Mouse (Mus musculus): ENCODE measurements around the gene Cd4. TPM values are rescaled to one million over a fixed set of nuclear protein-coding genes. Genes with fewer than 3 reads are reported as not detected.

The Cd4 gene
- polyA plus RNA-seq (2012; rRNA removed) = 1.9 and 2.7 TPM in 2 replicates

GRCm38 (mm10) chr6:124887986-124888385 is at the start of gene Cd4:
TSS of gene Cd4 (minus strand) at chr6:124888221.
- no peak for DNase-seq
- Histone ChIP-seq H3K4me3 (replicated peaks; ENCODE audit: extremely low read depth, low read depth, low read length) (no peak within 1 kb of the TSS), H3K4me1 (ENCODE audit: control insufficient read depth, insufficient read depth, low read length) (no peaks in the 10 kb centered on the region)
- WGBS = 69% methylated on average over 9 of the region's 9 CpGs
- TF ChIP-seq CTCF (IDR thresholded peaks at IDR 0.05; ENCODE audit: insufficient read depth, low read length) (no peak), POLR2A (IDR thresholded peaks at IDR 0.05; ENCODE audit: borderline replicate concordance, extremely low read depth, low read depth, low read length) (no peak)

- no peak for DNase-seq
- Histone ChIP-seq H3K4me3 (replicated peaks; ENCODE audit: extremely low read depth, low read depth, low read length) (no peak overlapping the region), H3K4me1 (ENCODE audit: control insufficient read depth, insufficient read depth, low read length) (no peaks in the 10 kb centered on the region)
- WGBS = 59% methylated on average over 2 of the region's 2 CpGs
- TF ChIP-seq POLR2A (IDR thresholded peaks at IDR 0.05; ENCODE audit: borderline replicate concordance, extremely low read depth, low read depth, low read length) (no peak), CTCF (IDR thresholded peaks at IDR 0.05; ENCODE audit: insufficient read depth, low read length) (no peak)
Observed at GRCm38 (mm10) chr6:124937493-124937892, 49.5 kb upstream of the Cd4 start.

GRCm38 (mm10) chr6:124936681-124937080 is 48.7 kb upstream of the Cd4 start:
- TF ChIP-seq CTCF (IDR thresholded peaks at IDR 0.05; ENCODE audit: insufficient read depth, low read length) = no peak
- Histone ChIP-seq H3K4me1 (ENCODE audit: control insufficient read depth, insufficient read depth, low read length) (peaks cover 4% of the 10 kb centered on the region; the same call in 1 of the 2 replicates), H3K4me3 (replicated peaks; ENCODE audit: extremely low read depth, low read depth, low read length) (no peak overlapping the region)
- DNase-seq = no peak
- 78% methylated on average over 1 of the region's 1 CpGs for WGBS

- no peak for TF ChIP-seq POLR2A (IDR thresholded peaks at IDR 0.05; ENCODE audit: borderline replicate concordance, extremely low read depth, low read depth, low read length)
- TF ChIP-seq CTCF (IDR thresholded peaks at IDR 0.05; ENCODE audit: insufficient read depth, low read length) = no peak
- 93% methylated on average over 7 of the region's 7 CpGs for WGBS
- H3K4me3 ChIP-seq (replicated peaks; ENCODE audit: extremely low read depth, low read depth, low read length) = no peak overlapping the region
- DNase-seq = no peak
- peaks cover 4% of the 10 kb centered on the region; the same call in 1 of the 2 replicates for H3K4me1 ChIP-seq (ENCODE audit: control insufficient read depth, insufficient read depth, low read length)
Observed at GRCm38 (mm10) chr6:124934670-124935069, 46.6 kb upstream of the Cd4 start.

GRCm38 (mm10) chr6:124933127-124933526 is 45.1 kb upstream of the Cd4 start:
- peaks cover 4% of the 10 kb centered on the region; the same call in 1 of the 2 replicates for H3K4me1 ChIP-seq (ENCODE audit: control insufficient read depth, insufficient read depth, low read length)
- TF ChIP-seq CTCF (IDR thresholded peaks at IDR 0.05; ENCODE audit: insufficient read depth, low read length) (no peak), POLR2A (IDR thresholded peaks at IDR 0.05; ENCODE audit: borderline replicate concordance, extremely low read depth, low read depth, low read length) (no peak)
- no peak overlapping the region for H3K4me3 ChIP-seq (replicated peaks; ENCODE audit: extremely low read depth, low read depth, low read length)
- 85% methylated on average over 3 of the region's 3 CpGs for WGBS
- no peak for DNase-seq

GRCm38 (mm10) chr6:124932314-124932695 is 44.3 kb upstream of the Cd4 start:
- no peak for DNase-seq
- H3K4me1 ChIP-seq (ENCODE audit: control insufficient read depth, insufficient read depth, low read length) = peaks cover 4% of the 10 kb centered on the region; the same call in 1 of the 2 replicates
- peak overlapping the region; percentile 84 for H3K4me3 ChIP-seq (replicated peaks; ENCODE audit: extremely low read depth, low read depth, low read length)
- WGBS = 44% methylated on average over 12 of the region's 12 CpGs
- TF ChIP-seq POLR2A (IDR thresholded peaks at IDR 0.05; ENCODE audit: borderline replicate concordance, extremely low read depth, low read depth, low read length) (no peak), CTCF (IDR thresholded peaks at IDR 0.05; ENCODE audit: insufficient read depth, low read length) (no peak)

GRCm38 (mm10) chr6:124931525-124932313 is 43.7 kb upstream of the Cd4 start:
- WGBS = 1% methylated on average over 48 of the region's 48 CpGs
- peak overlapping the region; percentile 84 for H3K4me3 ChIP-seq (replicated peaks; ENCODE audit: extremely low read depth, low read depth, low read length)
- peaks cover 4% of the 10 kb centered on the region; the same call in 1 of the 2 replicates for H3K4me1 ChIP-seq (ENCODE audit: control insufficient read depth, insufficient read depth, low read length)
- no peak for DNase-seq
- TF ChIP-seq CTCF (IDR thresholded peaks at IDR 0.05; ENCODE audit: insufficient read depth, low read length) (peak; percentile 35; the same call in 1 of the 2 replicates), POLR2A (IDR thresholded peaks at IDR 0.05; ENCODE audit: borderline replicate concordance, extremely low read depth, low read depth, low read length) (no peak)

- H3K4me1 ChIP-seq (ENCODE audit: control insufficient read depth, insufficient read depth, low read length) = peaks cover 7% of the 10 kb centered on the region
- H3K4me3 ChIP-seq (replicated peaks; ENCODE audit: extremely low read depth, low read depth, low read length) = peak within 1 kb of the TSS; percentile 84
- peak; percentile 87 for TF ChIP-seq CTCF (IDR thresholded peaks at IDR 0.05; ENCODE audit: insufficient read depth, low read length)
- TF ChIP-seq POLR2A (IDR thresholded peaks at IDR 0.05; ENCODE audit: borderline replicate concordance, extremely low read depth, low read depth, low read length) = peak; percentile 77
- WGBS = under 1% methylated on average over 51 of the region's 64 CpGs
- DNase-seq = peak; percentile 99
Observed at GRCm38 (mm10) chr6:124930754-124931524, 42.9 kb upstream of the Cd4 start, which contains the start of gene Mlf2. TSS of gene Mlf2 (plus strand) at chr6:124931386.

- DNase-seq = no peak
- 42% methylated on average over 1 of the region's 1 CpGs for WGBS
- Histone ChIP-seq H3K4me1 (ENCODE audit: control insufficient read depth, insufficient read depth, low read length) (peaks cover 11% of the 10 kb centered on the region), H3K4me3 (replicated peaks; ENCODE audit: extremely low read depth, low read depth, low read length) (peak overlapping the region; percentile 55)
- TF ChIP-seq CTCF (IDR thresholded peaks at IDR 0.05; ENCODE audit: insufficient read depth, low read length) (no peak), POLR2A (IDR thresholded peaks at IDR 0.05; ENCODE audit: borderline replicate concordance, extremely low read depth, low read depth, low read length) (no peak)
Observed at GRCm38 (mm10) chr6:124930231-124930630, 42.2 kb upstream of the Cd4 start.

Data from lung, adult 2 months (tissue).